Mouse (Mus musculus) kidney, adult 2 months (tissue): Measurements from ENCODE around the gene Me3.

Source experiments
- CTCF ChIP-seq: fragments of 200-500 bp; conservative IDR thresholded peaks from 2 replicates; pipeline ENCODE4 v1.5.1; 2011; ENCODE audit warnings: low read depth, mild to moderate bottlenecking, control low read depth, low read length, moderate library complexity, mixed read lengths; ENCODE audit not compliant: insufficient read depth, insufficient read length
- POLR2A ChIP-seq: fragments of 200-500 bp; IDR thresholded peaks from one replicate; pipeline ENCODE4 v1.6.1; 2011; ENCODE audit warnings: low read depth, low read length, control low read depth

GRCm38 (mm10) chr7:89680891-89681290 lies 48.7 kb downstream of the Me3 start:
- TF ChIP-seq CTCF, result no peak
- no peak for TF ChIP-seq POLR2A
